In genomic region chr6:134781494-134781913, GRCm38 (mm10) we compare ENCODE assay signal across 16 mouse cellular contexts. TPM values are rescaled to one million over a fixed set of nuclear protein-coding genes. Genes with fewer than 3 reads are reported as not detected.
DNase-seq lines count a peak whose midpoint lies in the region; ATAC-seq and TF ChIP-seq lines count a peak whose summit lies in the region.
"Had no signal": no experiment of that assay in that cellular context is flagged by ENCODE, and none has a peak within 500 bp of the region (broad histone marks: within the 10 kb centered on the region; RNA-seq: fewer than 3 reads in every experiment).

No protein-coding gene starts in this region.

- no peak overlapping the region for H3K27ac ChIP-seq in intestine, embryonic 16.5 days (ENCODE audit: low read length)
- no peak overlapping the region for H3K27ac ChIP-seq in intestine, postnatal 0 days (ENCODE audit: low read depth, low read length)
- peak overlapping the region; percentile 85 for H3K27ac ChIP-seq in heart, embryonic 16.5 days (ENCODE audit: low read length)
- H3K27ac ChIP-seq: embryonic facial prominence, embryonic 13.5 days; hindbrain, embryonic 15.5 days had no signal

- no peaks in the 10 kb centered on the region for H3K9me3 ChIP-seq in intestine, embryonic 16.5 days (ENCODE audit: control insufficient read depth, low read length)
- H3K9me3 ChIP-seq in intestine, postnatal 0 days (ENCODE audit: control insufficient read depth) = no peaks in the 10 kb centered on the region
- H3K9me3 ChIP-seq in heart, embryonic 16.5 days (replicated peaks; ENCODE audit: control insufficient read depth, low read length) = no peaks in the 10 kb centered on the region
- H3K9me3 ChIP-seq: embryonic facial prominence, embryonic 13.5 days; hindbrain, embryonic 15.5 days had no signal

- no peak for TF ChIP-seq CTCF in intestine, postnatal 0 days (IDR thresholded peaks at IDR 0.05; ENCODE audit: low read depth)

- no peak overlapping the region for H3K4me3 ChIP-seq in intestine, embryonic 16.5 days (ENCODE audit: low read length)
- H3K4me3 ChIP-seq in intestine, postnatal 0 days (ENCODE audit: low read depth, low read length) = no peak overlapping the region
- H3K4me3 ChIP-seq in heart, embryonic 16.5 days (ENCODE audit: low read length) = peak overlapping the region; percentile 17
- H3K4me3 ChIP-seq: embryonic facial prominence, embryonic 13.5 days; hindbrain, embryonic 15.5 days had no signal

- no peak overlapping the region for H3K4me2 ChIP-seq in intestine, embryonic 16.5 days (ENCODE audit: low read depth, low read length)
- H3K4me2 ChIP-seq in intestine, postnatal 0 days (replicated peaks; ENCODE audit: low read depth) = no peak overlapping the region
- peak overlapping the region; percentile 49 for H3K4me2 ChIP-seq in heart, embryonic 16.5 days (ENCODE audit: low read depth, low read length)
- H3K4me2 ChIP-seq: embryonic facial prominence, embryonic 13.5 days; hindbrain, embryonic 15.5 days; lung, embryonic 14.5 days had no signal

- H3K4me1 ChIP-seq in intestine, embryonic 16.5 days (ENCODE audit: control insufficient read depth, insufficient read depth, low read length) = no peaks in the 10 kb centered on the region; the same call in 1 of the 2 replicates
- no peaks in the 10 kb centered on the region for H3K4me1 ChIP-seq in intestine, postnatal 0 days (replicated peaks; ENCODE audit: control insufficient read depth, insufficient read depth, low read length)
- H3K4me1 ChIP-seq in heart, embryonic 16.5 days (ENCODE audit: control insufficient read depth, insufficient read depth, low read length) = peaks cover 29% of the 10 kb centered on the region
- H3K4me1 ChIP-seq: embryonic facial prominence, embryonic 13.5 days; hindbrain, embryonic 15.5 days had no signal

- H3K27me3 ChIP-seq in intestine, embryonic 16.5 days (replicated peaks; ENCODE audit: control insufficient read depth, insufficient read depth, low read length) = no peaks in the 10 kb centered on the region
- H3K27me3 ChIP-seq in intestine, postnatal 0 days (replicated peaks; ENCODE audit: control insufficient read depth, insufficient read depth, low read length) = no peaks in the 10 kb centered on the region
- no peaks in the 10 kb centered on the region for H3K27me3 ChIP-seq in heart, embryonic 16.5 days (ENCODE audit: control insufficient read depth, insufficient read depth, low read length)
- H3K27me3 ChIP-seq: CH12.LX; embryonic facial prominence, embryonic 13.5 days; hindbrain, embryonic 15.5 days had no signal

- WGBS in intestine, embryonic 16.5 days = 75% methylated on average over 7 of the region's 7 CpGs
- WGBS in intestine, postnatal 0 days = 72% methylated on average over 7 of the region's 7 CpGs
- WGBS in heart, embryonic 16.5 days = 50% methylated on average over 7 of the region's 7 CpGs

- no peaks in the 10 kb centered on the region for H3K36me3 ChIP-seq in intestine, embryonic 16.5 days (ENCODE audit: control insufficient read depth, insufficient read depth, low read length)
- H3K36me3 ChIP-seq in intestine, postnatal 0 days (ENCODE audit: control insufficient read depth, insufficient read depth) = no peaks in the 10 kb centered on the region
- H3K36me3 ChIP-seq in heart, embryonic 16.5 days (ENCODE audit: control insufficient read depth, insufficient read depth) = no peaks in the 10 kb centered on the region
- H3K36me3 ChIP-seq: hindbrain, embryonic 15.5 days had no signal

- peak; percentile 33; the same call in 1 of the 2 replicates for ATAC-seq in intestine, embryonic 16.5 days
- ATAC-seq in intestine, postnatal 0 days = no peak
- peak; percentile 55; the same call in 1 of the 2 replicates for ATAC-seq in heart, embryonic 16.5 days (replicated peaks; ENCODE audit: extremely low read depth, insufficient read depth, low FRiP score)
- peak; percentile 63 for ATAC-seq in megakaryocyte-erythroid progenitor cell, adult 5-6 weeks (replicated peaks; ENCODE audit: low FRiP score, low TSS enrichment, poor library complexity, severe bottlenecking)
- ATAC-seq: forebrain, embryonic 14.5 days had no signal

- DNase-seq in cerebellum, adult 8-10 months = peak; percentile 41
- no peak for DNase-seq in lung, postnatal 25 days (ENCODE audit: low spot score)
- no peak for DNase-seq in right cerebral cortex, postnatal 10 days (ENCODE audit: low spot score in 2 of 2)
- DNase-seq: adrenal gland, postnatal 14 days; gastrocnemius, postnatal 10 days; kidney, adult 8-10 months; lung, embryonic 14.5 days; spleen, adult 18-20 months had no signal

- H3K9ac ChIP-seq in intestine, embryonic 16.5 days (ENCODE audit: low read depth, low read length) = no peak overlapping the region
- H3K9ac ChIP-seq in intestine, postnatal 0 days (ENCODE audit: low read depth, low read length) = no peak overlapping the region
- H3K9ac ChIP-seq in heart, embryonic 16.5 days (ENCODE audit: low read length) = peak overlapping the region; percentile 52
- H3K9ac ChIP-seq: embryonic facial prominence, embryonic 13.5 days; hindbrain, embryonic 15.5 days; lung, embryonic 14.5 days had no signal

RNA-seq across cellular contexts. Expression of gene Dusp16, which starts 10.9 kb away (rescaled TPM):
- polyA plus RNA-seq in intestine, embryonic 16.5 days (2015; fragmentation: Nextera tagmentation; extraction: Ambion mirVana) = 11.1 and 11.9 TPM in 2 replicates
- polyA plus RNA-seq in intestine, postnatal 0 days (2015; fragmentation: Nextera tagmentation; extraction: Ambion mirVana) = 6.7 and 8.4 TPM in 2 replicates
- polyA plus RNA-seq in heart, embryonic 16.5 days (2015; fragmentation: Nextera tagmentation; extraction: Ambion mirVana) = 14.9 and 15.3 TPM in 2 replicates
- total RNA-seq in megakaryocyte-erythroid progenitor cell, adult 5-6 weeks (2014; fragmentation: Nextera tagmentation) = 7.1 and 10.0 TPM in 2 replicates
- total RNA-seq in megakaryocyte-erythroid progenitor cell, adult 5-6 weeks (2017) = 3.9 and 10.9 TPM in 2 replicates

RNA-seq across cellular contexts. Expression of gene Crebl2, which starts 48.5 kb away (rescaled TPM):
- 3.3 and 3.6 TPM in 2 replicates for polyA plus RNA-seq in intestine, embryonic 16.5 days (2015; fragmentation: Nextera tagmentation; extraction: Ambion mirVana)
- 4.6 and 4.9 TPM in 2 replicates for polyA plus RNA-seq in intestine, postnatal 0 days (2015; fragmentation: Nextera tagmentation; extraction: Ambion mirVana)
- 2.6 and 2.9 TPM in 2 replicates for polyA plus RNA-seq in heart, embryonic 16.5 days (2015; fragmentation: Nextera tagmentation; extraction: Ambion mirVana)
- total RNA-seq in megakaryocyte-erythroid progenitor cell, adult 5-6 weeks (2014; fragmentation: Nextera tagmentation) = 6.2 and 11.7 TPM in 2 replicates
- total RNA-seq in megakaryocyte-erythroid progenitor cell, adult 5-6 weeks (2017) = 10.4 and 12.9 TPM in 2 replicates
